Mouse (Mus musculus) small intestine, adult 2 months (tissue): ENCODE measurements around the gene Taf1d.

Experiments
- CTCF ChIP-seq: fragments of 200-500 bp; IDR thresholded peaks from 2 replicates; pipeline ENCODE4 v1.5.1; 2012; ENCODE audit warnings: low read depth, mild to moderate bottlenecking, control low read depth, inconsistent platforms, low read length, moderate library complexity, mixed read lengths; ENCODE audit not compliant: insufficient replicate concordance, insufficient read length; ENCODE audit errors: extremely low read depth
- POLR2A ChIP-seq: fragments of 200-500 bp; IDR thresholded peaks from 2 replicates; pipeline ENCODE4 v1.6.1; 2012; ENCODE audit warnings: low read depth, mild to moderate bottlenecking, control low read depth, inconsistent platforms, low read length, moderate library complexity

GRCm38 (mm10) chr9:15285443-15285842, 20.6 kb upstream of the Taf1d start:
- TF ChIP-seq CTCF (peak; percentile 48; the same call in 1 of the 2 replicates), POLR2A (no peak)
